In the genomic region with DNA sequence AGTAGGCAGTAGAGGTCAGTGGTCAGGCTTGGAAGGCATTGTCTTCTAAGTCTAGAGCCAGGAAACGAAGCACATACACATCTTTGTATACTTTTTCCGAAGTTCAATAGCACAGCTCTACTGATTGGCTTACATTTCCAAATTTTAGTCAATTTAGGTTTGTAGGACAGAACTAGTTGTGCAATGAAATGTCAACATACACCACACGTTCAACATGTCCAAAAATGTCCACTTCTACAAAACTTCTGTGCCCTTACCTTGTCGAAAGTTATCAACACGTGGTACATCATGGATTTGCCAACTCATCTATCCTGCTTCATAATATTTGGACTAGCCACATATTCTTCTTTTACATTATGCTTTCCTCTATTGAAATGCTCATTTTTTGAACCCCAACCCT, we compare ENCODE assay signal across 32 mouse cellular contexts. TPM values are rescaled to one million over a fixed set of nuclear protein-coding genes. Genes with fewer than 3 reads are reported as not detected.
"Had no signal": no experiment of that assay in that cellular context is flagged by ENCODE, and none has a peak within 500 bp of the region (broad histone marks: within the 10 kb centered on the region; RNA-seq: fewer than 3 reads in every experiment).

No protein-coding gene starts in this region.

- H3K4me1 ChIP-seq: limb, embryonic 10.5 days; limb, embryonic 15.5 days; liver, embryonic 13.5 days; liver, embryonic 15.5 days; lung, embryonic 15.5 days; megakaryocyte, embryonic 14.5 days; midbrain, embryonic 12.5 days; midbrain, embryonic 13.5 days; midbrain, embryonic 15.5 days; neural tube, embryonic 12.5 days had no signal

- H3K27ac ChIP-seq: left cerebral cortex, adult 2 months; limb, embryonic 10.5 days; limb, embryonic 12.5 days; limb, embryonic 13.5 days; limb, embryonic 15.5 days; liver, embryonic 13.5 days; liver, embryonic 14.5 days; liver, embryonic 15.5 days; lung, embryonic 15.5 days; macrophage; midbrain, embryonic 10.5 days; midbrain, embryonic 12.5 days; midbrain, embryonic 13.5 days; midbrain, embryonic 15.5 days; neural tube, embryonic 12.5 days had no signal

- H3K36me3 ChIP-seq: limb, embryonic 10.5 days; limb, embryonic 12.5 days; limb, embryonic 13.5 days; limb, embryonic 15.5 days; liver, embryonic 13.5 days; liver, embryonic 15.5 days; lung, embryonic 15.5 days; midbrain, embryonic 10.5 days; midbrain, embryonic 12.5 days; midbrain, embryonic 13.5 days; midbrain, embryonic 15.5 days; neural tube, embryonic 12.5 days had no signal

- ATAC-seq: lung, postnatal 0 days; midbrain, embryonic 13.5 days; midbrain, embryonic 15.5 days; midbrain, embryonic 16.5 days had no signal

- H3K4me2 ChIP-seq: limb, embryonic 12.5 days; limb, embryonic 13.5 days; limb, embryonic 15.5 days; liver, embryonic 13.5 days; liver, embryonic 15.5 days; lung, embryonic 14.5 days; lung, embryonic 15.5 days; midbrain, embryonic 11.5 days; midbrain, embryonic 12.5 days; midbrain, embryonic 13.5 days; midbrain, embryonic 15.5 days; neural tube, embryonic 12.5 days had no signal

- DNase-seq: left cerebral cortex, postnatal 4 days; liver; liver, embryonic 13.5 days; lung, adult 18-20 months; lung, adult 2 months; lung, embryonic 14.5 days; lung, postnatal 10 days; lung, postnatal 14 days; lung, postnatal 4 days; midbrain, embryonic 14.5 days had no signal

- H3K27me3 ChIP-seq: limb, embryonic 15.5 days; liver, embryonic 13.5 days; lung, embryonic 15.5 days; megakaryocyte, embryonic 14.5 days; midbrain, embryonic 15.5 days; neural tube, embryonic 12.5 days had no signal

- H3K4me3 ChIP-seq: left cerebral cortex, adult 2 months; limb, embryonic 10.5 days; limb, embryonic 12.5 days; limb, embryonic 13.5 days; limb, embryonic 15.5 days; liver, embryonic 13.5 days; liver, embryonic 15.5 days; lung, embryonic 15.5 days; megakaryocyte, embryonic 14.5 days; midbrain, embryonic 10.5 days; midbrain, embryonic 12.5 days; midbrain, embryonic 13.5 days; midbrain, embryonic 15.5 days; myocyte; neural tube, embryonic 12.5 days had no signal

- H3K9ac ChIP-seq: limb, embryonic 12.5 days; limb, embryonic 13.5 days; limb, embryonic 15.5 days; liver, embryonic 13.5 days; liver, embryonic 14.5 days; liver, embryonic 15.5 days; lung, embryonic 14.5 days; lung, embryonic 15.5 days; midbrain, embryonic 12.5 days; midbrain, embryonic 13.5 days; midbrain, embryonic 15.5 days; neural tube, embryonic 12.5 days had no signal

- H3K9me3 ChIP-seq: limb, embryonic 10.5 days; limb, embryonic 12.5 days; limb, embryonic 13.5 days; limb, embryonic 15.5 days; liver, embryonic 13.5 days; liver, embryonic 15.5 days; lung, embryonic 15.5 days; megakaryocyte, embryonic 14.5 days; midbrain, embryonic 10.5 days; midbrain, embryonic 12.5 days; midbrain, embryonic 13.5 days; midbrain, embryonic 15.5 days; neural tube, embryonic 12.5 days had no signal

RNA-seq across cellular contexts. Expression of gene Pappa, which starts 10.4 kb away (rescaled TPM):
- total RNA-seq: megakaryocyte progenitor cell, adult 5-6 weeks; megakaryocyte-erythroid progenitor cell, adult 5-6 weeks; monocyte, adult 5-6 weeks had no signal
- polyA plus RNA-seq: macrophage had no signal
